Mouse (Mus musculus) testis, adult 2 months (tissue): ENCODE data around the gene Ntrk2. TPM values are rescaled to one million over a fixed set of nuclear protein-coding genes. Genes with fewer than 3 reads are reported as not detected.

Experiments
- H3K27ac ChIP-seq: fragments of 200-500 bp; 2 replicates; pipeline ENCODE4 v1.5.1; 2012; ENCODE audit warnings: low read depth, low read length; ENCODE audit not compliant: control insufficient read depth, insufficient read depth
- H3K27me3 ChIP-seq: fragments of 200-500 bp; 2 replicates; pipeline ENCODE4 v1.6.1; 2012; ENCODE audit warnings: mild to moderate bottlenecking, low read length, moderate library complexity; ENCODE audit not compliant: control insufficient read depth, insufficient read depth
- H3K36me3 ChIP-seq: fragments of 200-500 bp; 2 replicates; pipeline ENCODE4 v1.6.1; 2012; ENCODE audit warnings: mild to moderate bottlenecking, low read length; ENCODE audit not compliant: control insufficient read depth, insufficient read depth
- H3K4me1 ChIP-seq: fragments of 200-500 bp; 2 replicates; pipeline ENCODE4 v1.6.1; 2012; ENCODE audit warnings: low read length; ENCODE audit not compliant: control insufficient read depth, insufficient read depth
- H3K4me3 ChIP-seq: fragments of 200-500 bp; 2 replicates; pipeline ENCODE4 v1.5.1; 2012; ENCODE audit warnings: low read depth, mild to moderate bottlenecking, low read length, moderate library complexity, mixed read lengths; ENCODE audit not compliant: control insufficient read depth
- CTCF ChIP-seq: fragments of 200-500 bp; IDR thresholded peaks from 2 replicates; pipeline ENCODE4 v1.5.1; 2012; ENCODE audit warnings: low read depth, mild to moderate bottlenecking, inconsistent platforms, low read length, moderate library complexity; ENCODE audit not compliant: control insufficient read depth, insufficient read depth, insufficient replicate concordance
- POLR2A ChIP-seq: fragments of 200-500 bp; IDR thresholded peaks from 2 replicates; pipeline ENCODE4 v1.6.1; 2012; ENCODE audit warnings: low read depth, mild to moderate bottlenecking, inconsistent platforms, low read length, moderate library complexity; ENCODE audit not compliant: control insufficient read depth
- polyA plus RNA-seq: library from polyadenylated mRNA; depleted of rRNA; stranded (reverse); fragments of >200 nt; gene quantifications from 2 replicates; pipeline ENCODE4 v1.2.3, GENCODE M21; 2012

Gene Ntrk2
- polyA plus RNA-seq, 1 experiment = 2.0 TPM

- Histone ChIP-seq H3K4me3 (peak overlapping the region; percentile 84), H3K27ac (no peak overlapping the region), H3K4me1 (peaks cover 3% of the 10 kb centered on the region), H3K36me3 (no peaks in the 10 kb centered on the region), H3K27me3 (no peaks in the 10 kb centered on the region)
- peak; percentile 35; the same call in 1 of the 2 replicates for TF ChIP-seq POLR2A
- no peak for TF ChIP-seq CTCF
Measured at GRCm38 (mm10) chr13:59145677-59146555, 339.5 kb downstream of the Ntrk2 start.

GRCm38 (mm10) chr13:59146616-59147015 is 340.2 kb downstream of the Ntrk2 start:
- Histone ChIP-seq H3K27ac (no peak overlapping the region), H3K4me1 (peaks cover 3% of the 10 kb centered on the region), H3K27me3 (no peaks in the 10 kb centered on the region), H3K4me3 (peak overlapping the region; percentile 84), H3K36me3 (no peaks in the 10 kb centered on the region)
- TF ChIP-seq CTCF = no peak
- no peak for TF ChIP-seq POLR2A

DNA sequence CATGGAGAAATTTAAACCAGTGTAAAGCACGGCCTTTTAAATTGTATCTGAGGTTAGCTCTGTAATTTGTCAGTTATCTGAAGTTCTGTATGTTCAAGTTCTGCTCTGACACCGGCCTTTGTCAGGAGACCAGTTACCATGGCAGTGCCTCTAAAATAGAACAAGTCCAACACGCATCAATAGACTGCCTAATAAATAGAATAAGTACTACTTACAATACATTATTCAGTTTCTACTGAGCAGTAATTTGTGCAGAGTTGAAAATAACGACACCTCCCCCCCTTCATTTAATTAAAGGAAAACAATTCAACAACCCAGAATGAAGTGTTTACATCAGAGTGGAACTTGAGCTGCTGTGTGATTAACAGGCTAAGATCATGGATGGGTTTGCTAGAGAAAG is 341.6 kb downstream of the Ntrk2 start:
- H3K4me3 ChIP-seq = peak overlapping the region; percentile 82
- H3K27ac ChIP-seq = no peak overlapping the region
- TF ChIP-seq CTCF (no peak), POLR2A (no peak)
- H3K36me3 ChIP-seq = no peaks in the 10 kb centered on the region
- peaks cover 3% of the 10 kb centered on the region for H3K4me1 ChIP-seq
- H3K27me3 ChIP-seq = no peaks in the 10 kb centered on the region

GRCm38 (mm10) chr13:59148793-59149192 is 342.4 kb downstream of the Ntrk2 start:
- Histone ChIP-seq H3K27ac (no peak overlapping the region), H3K4me3 (peak overlapping the region; percentile 73), H3K27me3 (no peaks in the 10 kb centered on the region), H3K4me1 (peaks cover 3% of the 10 kb centered on the region), H3K36me3 (no peaks in the 10 kb centered on the region)
- TF ChIP-seq CTCF (no peak), POLR2A (peak; percentile 32; the same call in 1 of the 2 replicates)

GRCm38 (mm10) chr13:59164015-59164414 is 357.6 kb downstream of the Ntrk2 start:
- no peak for TF ChIP-seq CTCF
- TF ChIP-seq POLR2A = no peak
- no peak overlapping the region for H3K4me3 ChIP-seq

DNA sequence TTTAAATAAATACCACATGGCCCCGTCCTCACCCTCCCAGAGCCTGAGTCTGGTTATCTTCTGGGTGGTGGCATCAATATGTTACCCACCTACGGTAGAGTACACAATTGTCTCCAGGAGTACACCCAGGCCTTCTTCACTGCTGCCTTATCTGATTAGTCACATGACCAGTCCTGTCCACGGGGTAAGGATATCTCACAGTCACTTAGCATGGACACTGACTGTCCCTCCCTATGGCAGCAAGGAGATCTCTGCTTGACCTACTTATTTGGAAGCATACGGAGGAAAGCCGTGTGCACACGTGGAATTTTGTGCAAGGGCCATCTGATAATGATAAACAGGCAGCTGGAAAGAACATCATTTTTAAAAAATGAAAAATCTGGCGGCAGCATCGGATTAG is 367.5 kb downstream of the Ntrk2 start:
- Histone ChIP-seq H3K36me3 (no peaks in the 10 kb centered on the region), H3K4me3 (no peak overlapping the region), H3K27ac (no peak overlapping the region), H3K4me1 (no peaks in the 10 kb centered on the region), H3K27me3 (no peaks in the 10 kb centered on the region)
- TF ChIP-seq CTCF = no peak
- TF ChIP-seq POLR2A = no peak

More at GRCm38 (mm10) chr13:59164015-59164414, 357.6 kb downstream of the Ntrk2 start:
- Histone ChIP-seq H3K27ac (no peak overlapping the region), H3K4me1 (no peaks in the 10 kb centered on the region), H3K27me3 (no peaks in the 10 kb centered on the region), H3K36me3 (no peaks in the 10 kb centered on the region)

DNA sequence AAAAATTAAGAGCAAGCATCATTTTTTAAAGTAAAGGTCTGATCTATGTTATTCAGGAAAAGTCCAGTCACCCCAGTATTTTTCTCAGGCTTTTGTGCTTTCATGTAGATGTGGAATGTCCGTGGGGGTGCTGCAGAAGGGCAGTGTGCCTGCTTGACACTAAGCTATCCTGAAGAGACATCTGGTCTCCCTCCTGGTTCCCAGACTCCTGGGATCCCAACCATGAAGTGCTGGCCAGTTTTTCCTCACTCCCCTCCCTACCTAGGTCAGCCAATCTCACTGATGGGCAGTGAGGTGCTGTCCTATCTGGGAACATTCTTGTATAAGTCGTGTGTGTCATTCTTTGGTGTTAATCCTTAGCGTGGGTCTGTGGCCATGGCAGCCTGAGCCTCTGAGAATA is 369.7 kb downstream of the Ntrk2 start:
- TF ChIP-seq CTCF (no peak), POLR2A (no peak)
- no peak overlapping the region for H3K4me3 ChIP-seq
- H3K27ac ChIP-seq = no peak overlapping the region
- H3K27me3 ChIP-seq = no peaks in the 10 kb centered on the region
- H3K4me1 ChIP-seq = no peaks in the 10 kb centered on the region
- H3K36me3 ChIP-seq = no peaks in the 10 kb centered on the region

- Histone ChIP-seq H3K27ac (no peak overlapping the region), H3K4me1 (no peaks in the 10 kb centered on the region), H3K27me3 (no peaks in the 10 kb centered on the region), H3K4me3 (no peak overlapping the region), H3K36me3 (no peaks in the 10 kb centered on the region)
- TF ChIP-seq CTCF = no peak
- TF ChIP-seq POLR2A = no peak
Measured at GRCm38 (mm10) chr13:59176485-59176884, 370.1 kb downstream of the Ntrk2 start.
